Mouse (Mus musculus): ENCODE results near the gene Canx. TPM values are rescaled to one million over a fixed set of nuclear protein-coding genes. Genes with fewer than 3 reads are reported as not detected.
"Not testable (repeated sequence)": the region's sequence is repeated elsewhere in the genome, so short reads cannot be mapped to it uniquely, and the experiment has no call there.

Canx gene
- total RNA-seq, 2 experiments from 2014 or later: 500 to 1,173 TPM

DNA sequence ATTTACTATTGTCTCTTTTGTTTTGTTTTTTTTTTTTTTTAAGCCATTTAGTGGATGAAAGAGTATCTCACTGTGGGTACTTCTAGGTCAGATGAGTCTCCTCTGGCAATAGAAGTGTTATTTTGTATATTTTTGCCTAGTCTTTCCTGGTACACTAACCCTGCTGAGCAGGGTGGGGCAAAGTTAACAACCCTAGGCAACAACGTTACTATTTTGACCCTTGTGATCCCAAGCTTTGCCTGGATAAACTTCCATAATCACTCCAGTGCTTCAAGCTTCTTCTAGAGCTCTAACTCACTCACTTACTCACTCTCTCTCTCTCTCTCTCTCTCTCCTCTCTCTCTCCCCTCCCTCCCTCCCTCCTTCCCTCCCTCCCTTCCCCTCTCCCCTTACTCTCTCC lies 10.7 kb upstream of the Canx start:
- no peak for ATAC-seq (replicated peaks; ENCODE audit: poor library complexity)

DNA sequence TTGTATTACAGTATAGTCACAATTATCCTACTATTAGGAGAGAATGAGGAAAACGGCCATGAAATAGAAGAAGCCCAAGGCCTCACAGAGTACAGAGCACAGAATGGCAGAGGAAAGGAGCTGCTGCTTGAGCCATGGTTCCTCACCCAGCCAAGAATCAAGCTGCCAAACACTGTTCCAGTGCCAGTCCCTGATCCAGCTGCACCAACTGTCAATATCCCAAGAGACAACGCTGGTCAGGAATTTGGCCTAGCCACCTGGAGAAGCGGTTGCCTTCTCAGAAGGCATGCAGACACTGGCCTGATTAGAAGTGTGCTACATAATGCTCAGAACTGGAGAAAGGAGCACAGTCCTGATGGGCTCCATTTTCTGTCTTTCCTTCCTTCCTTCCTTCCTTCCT lies 7.7 kb upstream of the Canx start:
- no peak for ATAC-seq (replicated peaks; ENCODE audit: poor library complexity)

- ATAC-seq (replicated peaks; ENCODE audit: poor library complexity): no peak
These were observed 3.9 kb upstream of the Canx start for GRCm38 (mm10) chr11:50329378-50329777.

GRCm38 (mm10) chr11:50328075-50328625 lies 2.7 kb upstream of the Canx start:
- ATAC-seq (replicated peaks; ENCODE audit: poor library complexity): no peak

DNA sequence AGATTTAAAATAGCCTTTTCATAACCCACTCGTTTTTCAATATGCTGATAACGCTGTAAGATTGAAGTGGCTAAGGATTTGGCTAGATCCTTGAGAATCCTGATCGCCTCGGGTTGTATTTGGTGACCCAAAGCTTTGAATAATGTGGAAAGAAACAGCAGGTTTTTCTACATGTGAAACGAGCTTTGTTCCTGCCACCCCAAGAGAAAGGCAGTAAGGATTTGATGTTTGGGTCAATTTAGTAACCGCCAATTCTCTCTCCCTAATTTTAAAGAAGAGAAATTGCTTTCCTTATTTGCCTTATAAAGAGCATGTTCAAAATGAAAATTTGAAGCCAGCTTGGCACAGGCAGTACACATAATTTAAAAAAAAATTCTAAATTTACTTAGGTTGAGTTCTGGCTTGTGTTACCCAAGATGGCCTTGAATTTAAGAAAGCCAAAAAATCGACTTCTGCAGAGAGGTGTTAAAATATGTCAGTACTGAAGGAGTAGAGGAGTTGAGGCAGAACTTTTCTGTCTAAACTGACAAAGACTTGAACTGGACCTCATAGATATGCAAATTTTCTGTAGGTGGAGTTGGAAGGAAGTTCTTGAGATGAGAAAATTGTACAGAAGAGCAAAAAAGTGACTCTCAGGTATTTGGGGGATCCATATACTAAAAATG lies 961 bp upstream of the Canx start:
- ATAC-seq (replicated peaks; ENCODE audit: poor library complexity): no peak

DNA sequence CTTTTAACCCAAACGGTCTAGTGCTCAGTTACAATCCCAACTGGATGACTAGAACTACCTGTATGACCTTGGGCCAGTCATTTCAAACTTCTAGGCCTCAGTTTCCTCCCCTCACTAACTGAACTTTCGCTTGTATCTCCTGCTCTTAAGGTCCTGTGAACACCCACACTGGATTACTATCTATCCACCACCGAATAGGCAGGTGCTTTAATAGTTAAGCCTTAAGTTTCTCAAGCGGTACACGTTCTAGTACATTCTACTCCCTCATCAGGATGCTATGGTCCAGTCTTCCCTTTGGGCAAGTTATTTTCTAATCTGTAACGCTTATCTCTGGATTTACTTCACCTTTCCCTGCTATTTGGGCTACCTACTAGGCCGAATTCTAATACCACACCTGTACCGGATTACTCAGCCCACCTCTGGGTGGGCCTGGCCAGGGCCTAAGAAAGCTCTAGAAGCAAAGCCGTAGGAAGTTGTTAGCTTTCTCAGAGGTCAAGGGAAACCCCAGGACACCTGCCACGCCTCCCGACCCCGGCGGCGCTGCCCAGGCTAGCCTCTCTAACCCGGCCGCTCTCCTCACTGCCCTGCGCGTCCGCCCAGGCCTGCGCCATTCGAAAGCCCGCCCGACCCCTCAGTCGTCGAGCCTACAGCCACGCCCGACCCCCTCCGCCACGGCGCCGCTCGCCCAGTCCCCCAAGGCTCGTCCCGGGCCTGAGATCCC lies 562 bp downstream of the Canx start:
- no peak; the same call in 1 of the 2 replicates for ATAC-seq (replicated peaks; ENCODE audit: poor library complexity)

DNA sequence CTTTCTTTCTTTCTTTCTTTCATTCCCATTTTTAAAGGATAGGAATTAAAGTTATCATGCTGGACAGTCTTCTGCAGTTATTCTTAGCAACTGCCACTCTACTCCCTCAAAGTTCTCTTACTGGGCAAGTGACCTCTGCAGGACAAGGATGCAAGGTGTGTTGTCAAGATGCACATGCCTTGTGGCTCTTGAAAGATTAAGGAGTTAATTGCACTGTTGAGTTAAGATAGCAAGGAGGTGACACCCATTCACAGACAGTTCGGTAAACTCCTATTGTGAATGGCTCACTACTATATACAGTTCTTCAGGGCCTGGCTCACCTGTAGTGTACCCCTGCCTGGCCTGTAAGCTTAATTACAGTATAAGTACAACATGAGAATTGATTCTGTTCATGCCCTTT lies 1.6 kb downstream of the Canx start:
- peak; percentile 30 for ATAC-seq (replicated peaks; ENCODE audit: poor library complexity)

GRCm38 (mm10) chr11:50322345-50322744 lies 3.1 kb downstream of the Canx start:
- ATAC-seq (replicated peaks; ENCODE audit: poor library complexity): no peak

GRCm38 (mm10) chr11:50321239-50321638 lies 4.2 kb downstream of the Canx start:
- no peak for ATAC-seq (replicated peaks; ENCODE audit: poor library complexity)

- ATAC-seq (replicated peaks; ENCODE audit: poor library complexity): not testable (repeated sequence)
These were observed 6.1 kb downstream of the Canx start for GRCm38 (mm10) chr11:50319343-50319742.

DNA sequence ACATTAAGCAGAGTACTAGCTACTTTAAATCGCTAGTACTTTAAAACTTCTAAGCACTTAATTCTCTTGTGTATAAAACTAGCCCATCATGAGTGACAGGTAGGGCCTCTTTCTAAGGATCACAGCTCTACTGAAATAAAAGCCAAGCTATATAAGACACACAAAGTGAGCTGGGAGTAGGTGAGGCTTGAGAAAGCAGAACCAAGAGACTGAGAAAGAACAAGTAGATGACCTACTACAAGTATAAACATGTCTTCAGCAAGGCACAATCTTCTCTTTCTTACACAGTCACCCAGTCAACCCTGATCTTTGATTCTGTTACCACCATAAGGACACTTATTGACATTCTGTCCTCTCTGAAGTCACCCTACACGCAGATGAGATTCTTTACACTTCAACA lies 12.7 kb downstream of the Canx start:
- ATAC-seq (replicated peaks; ENCODE audit: poor library complexity): no peak

- no peak for ATAC-seq (replicated peaks; ENCODE audit: poor library complexity)
These were observed 22.1 kb downstream of the Canx start for GRCm38 (mm10) chr11:50303406-50303805.

DNA sequence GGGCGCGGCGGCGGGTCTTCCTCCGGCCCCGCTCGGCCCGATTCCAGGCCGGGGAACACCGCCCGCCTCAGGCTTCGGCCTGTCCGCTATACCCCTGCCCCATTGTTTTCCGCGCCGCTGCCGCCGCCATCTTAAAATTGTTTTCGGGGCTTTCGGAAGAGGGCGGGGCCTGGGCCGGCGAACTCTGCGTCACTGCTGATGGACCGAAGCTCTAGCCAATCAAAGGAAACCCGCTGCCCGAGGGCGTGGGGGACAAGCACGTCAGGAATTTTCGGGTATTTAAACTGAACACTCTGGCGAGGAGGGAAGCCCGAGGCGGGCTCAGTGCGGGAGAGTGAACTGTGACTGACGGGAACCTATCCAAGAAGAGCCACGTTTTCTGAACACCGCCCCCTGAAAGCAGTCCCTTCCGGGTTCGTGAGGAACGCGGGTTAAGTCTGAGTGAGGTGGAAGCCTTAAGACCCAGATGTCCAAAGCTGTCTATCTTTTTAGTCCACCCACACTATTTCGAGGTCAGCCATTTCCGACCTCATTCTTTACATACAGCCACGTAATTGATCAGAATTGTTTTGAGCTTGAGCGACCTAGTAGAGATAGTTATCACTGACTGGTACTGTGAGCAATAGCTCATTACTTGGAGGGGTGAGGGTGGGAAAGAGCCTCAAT lies 33.1 kb downstream of the Canx start, which contains the start of gene Maml1:
Gene Maml1 (minus strand): TSS at position 122 of the 666 bp plus-strand sequence.
- peak; percentile 91 for ATAC-seq (replicated peaks; ENCODE audit: poor library complexity)

DNA sequence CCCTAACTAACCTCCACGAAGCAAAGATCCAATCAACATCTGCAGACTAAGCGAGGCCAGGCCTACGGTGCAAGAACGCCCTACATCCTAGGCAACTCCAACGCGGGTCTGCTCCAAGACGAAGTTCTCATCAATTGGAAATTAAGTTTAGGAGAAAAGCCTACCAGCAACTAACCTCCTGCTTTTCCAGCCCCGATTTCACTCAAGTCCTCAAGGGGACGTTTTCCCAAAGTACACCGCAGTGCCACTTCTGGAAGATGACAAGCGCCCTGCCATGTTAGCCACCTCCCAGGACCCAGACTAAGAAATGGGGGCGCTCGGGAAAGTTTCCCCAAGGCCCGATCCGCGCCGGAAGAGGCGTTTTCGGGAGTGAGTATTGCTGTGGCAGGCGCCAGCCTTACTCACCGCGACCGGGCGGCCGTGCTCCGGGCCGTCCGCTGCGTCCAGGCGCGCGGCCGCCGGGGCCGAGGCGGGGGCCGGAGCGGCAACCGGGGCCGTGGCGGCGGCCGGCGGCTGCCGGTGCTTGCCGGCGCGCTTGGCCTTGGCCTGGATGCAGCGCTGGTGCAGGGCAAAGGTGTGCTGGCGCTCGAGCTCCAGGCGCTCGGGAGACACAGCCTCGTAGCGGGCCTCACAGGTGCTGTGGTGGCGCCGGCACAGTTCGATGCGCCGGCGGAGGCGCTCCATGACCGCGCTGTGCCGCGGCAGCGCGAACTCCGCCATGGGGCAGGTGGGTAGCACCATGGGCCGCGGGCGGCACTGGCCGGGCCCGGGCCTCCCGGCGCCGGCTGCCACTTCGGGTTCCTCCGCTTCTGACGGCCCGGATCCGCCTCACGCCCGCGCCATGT lies 33.9 kb downstream of the Canx start:
- ATAC-seq (replicated peaks; ENCODE audit: poor library complexity): peak; percentile 5; the same call in 1 of the 2 replicates

GRCm38 (mm10) chr11:50290486-50291225 lies 34.8 kb downstream of the Canx start:
- ATAC-seq (replicated peaks; ENCODE audit: poor library complexity): no peak

DNA sequence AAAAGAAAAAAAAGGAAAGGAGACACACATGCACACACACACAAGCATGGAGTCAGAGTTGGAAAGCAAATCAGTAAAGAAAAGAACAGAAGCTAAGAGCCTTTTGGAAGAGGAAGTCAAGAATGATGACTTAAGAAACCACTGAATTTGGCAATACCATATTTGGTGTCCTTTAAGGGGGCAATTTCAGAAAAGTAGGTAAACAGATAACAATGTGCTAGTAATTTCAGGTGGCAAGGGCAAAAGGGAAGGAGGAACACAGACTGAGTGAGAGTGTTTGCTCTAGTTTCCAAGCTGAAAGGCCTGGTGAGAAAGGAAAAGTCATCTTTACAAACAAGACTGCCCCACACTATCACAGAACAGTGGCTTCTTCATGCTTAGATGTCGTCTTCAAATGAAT lies 39.0 kb downstream of the Canx start:
- peak; percentile 64 for ATAC-seq (replicated peaks; ENCODE audit: poor library complexity)

DNA sequence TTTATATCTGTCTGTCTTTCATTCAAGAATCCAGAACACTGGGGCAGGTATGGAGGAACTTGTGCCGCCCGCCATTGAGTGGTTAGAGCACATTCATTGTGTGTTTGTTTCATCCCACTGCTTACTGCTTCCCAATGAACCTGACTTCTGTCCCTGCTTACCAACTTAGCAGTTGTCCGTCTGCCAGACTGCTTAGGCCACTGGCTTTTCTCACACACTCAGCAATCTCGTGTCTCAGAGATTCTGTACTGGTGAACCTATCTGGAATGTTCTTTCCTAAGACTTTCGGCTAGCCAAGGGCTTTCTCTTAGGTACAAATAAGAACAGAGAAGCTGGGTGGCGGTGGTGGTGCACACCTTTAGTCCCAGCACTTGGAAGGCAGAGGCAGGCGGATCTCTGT lies 39.8 kb downstream of the Canx start:
- ATAC-seq (replicated peaks; ENCODE audit: poor library complexity): no peak

DNA sequence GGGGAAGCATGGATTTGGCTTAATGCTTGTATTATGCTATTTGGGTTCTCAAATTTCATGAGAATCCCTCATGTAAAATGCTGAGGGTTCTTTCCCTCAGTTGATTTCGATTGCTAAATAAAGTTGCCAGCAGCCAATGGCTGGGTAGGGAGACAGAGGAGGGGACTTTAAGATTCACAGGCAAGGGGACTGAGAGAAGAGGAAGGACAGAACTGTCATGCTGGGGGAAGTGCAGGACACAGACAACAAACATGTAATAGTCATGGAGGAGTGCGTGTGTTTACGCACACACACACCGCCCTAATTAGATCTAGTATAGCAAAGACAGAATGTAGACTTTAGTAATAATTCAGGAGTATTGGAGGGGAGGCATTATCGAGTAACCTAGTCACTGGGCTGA lies 40.2 kb downstream of the Canx start:
- ATAC-seq (replicated peaks; ENCODE audit: poor library complexity): peak; percentile 59

GRCm38 (mm10) chr11:50280053-50280452 lies 45.4 kb downstream of the Canx start:
- ATAC-seq (replicated peaks; ENCODE audit: poor library complexity): peak; percentile 50; the same call in 1 of the 2 replicates

DNA sequence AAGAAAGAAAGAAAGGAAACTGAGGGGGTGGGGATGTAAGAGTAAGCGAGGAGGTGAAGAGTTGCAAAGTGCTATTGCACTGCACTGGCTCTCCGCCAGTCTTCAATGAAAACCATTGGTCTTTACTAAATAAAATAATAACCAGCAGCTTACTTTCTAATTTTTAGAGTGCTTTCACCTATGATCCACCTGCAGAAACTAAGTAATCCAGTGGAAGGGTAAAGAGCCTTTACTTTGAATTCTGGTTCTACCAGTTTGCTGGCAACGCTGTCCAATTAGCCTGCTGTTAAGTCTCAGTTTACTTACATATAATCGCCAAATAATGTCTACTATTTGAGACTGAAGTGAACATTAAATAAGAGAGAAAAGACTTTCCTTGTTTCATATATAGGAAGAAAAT lies 46.5 kb downstream of the Canx start:
- ATAC-seq (replicated peaks; ENCODE audit: poor library complexity): no peak
